Mouse (Mus musculus) neutrophil, adult 65 days (primary cell): ENCODE measurements around the gene Narfl. TPM values are rescaled to one million over a fixed set of nuclear protein-coding genes. Genes with fewer than 3 reads are reported as not detected.

Experiments used
- total RNA-seq: library from RNA; stranded (reverse); gene quantifications from 2 replicates; pipeline ENCODE4 v1.2.4, GENCODE M21; 2023

The Narfl gene
- 24.6 and 35.5 TPM in 2 replicates for total RNA-seq

DNA sequence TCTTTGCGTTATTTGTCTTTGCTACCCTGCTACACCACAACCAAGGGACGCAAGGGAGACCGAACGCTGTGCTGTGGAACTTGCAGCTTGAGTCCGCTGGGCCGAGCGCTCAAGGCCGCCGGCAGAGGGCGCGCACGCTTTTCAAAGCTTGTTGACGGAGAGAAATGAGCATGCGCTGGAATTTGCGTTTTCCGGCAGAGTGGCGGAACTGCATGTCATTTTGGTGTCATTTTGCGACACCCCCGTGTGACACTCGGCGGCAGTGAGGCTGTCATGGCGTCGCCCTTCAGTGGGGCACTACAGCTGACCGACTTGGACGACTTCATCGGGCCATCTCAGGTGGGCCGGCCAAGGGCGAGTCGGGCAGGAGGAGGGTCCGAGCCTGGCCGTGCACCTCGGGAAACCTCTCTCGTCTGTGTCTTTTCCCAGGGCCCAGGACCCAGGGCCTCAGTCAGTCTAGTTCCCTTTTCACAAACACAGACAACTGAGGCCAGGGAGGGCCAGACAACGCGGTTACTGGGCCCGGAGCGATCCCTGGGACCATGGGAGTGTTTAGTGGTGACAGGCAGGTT is at the start of gene Narfl:
Gene Narfl (plus strand): TSS at position 228 of the 572 bp plus-strand sequence.

GRCm38 (mm10) chr17:25727265-25728008 is 46.1 kb upstream of the Narfl start, which contains the start of the genes Chtf18 and Rpusd1:
Gene Chtf18, minus strand, starts transcription at chr17:25727419.
Gene Rpusd1, plus strand, starts transcription at chr17:25727670.

DNA sequence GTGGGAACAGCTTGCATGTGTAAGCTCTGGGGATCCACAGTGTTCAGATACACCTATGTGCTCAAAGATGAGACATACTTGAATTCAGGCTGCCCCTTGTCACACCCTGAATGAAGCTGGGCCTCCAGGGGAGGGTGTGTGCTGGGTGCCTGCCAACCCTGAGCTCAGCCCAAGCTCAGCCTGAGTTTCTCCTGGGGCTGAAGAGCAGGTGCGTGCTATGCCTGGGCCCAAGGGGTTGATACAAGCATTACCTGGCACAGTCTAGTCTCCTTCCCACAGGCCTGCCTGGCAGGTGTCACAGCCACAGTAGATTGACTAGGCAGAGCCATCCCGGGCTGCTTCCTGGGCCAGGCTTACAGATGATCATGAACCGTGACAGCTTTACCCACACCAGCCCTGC is 37.8 kb upstream of the Narfl start, which contains the start of gene Mslnl:
Gene Mslnl (plus strand): TSS at position 298 of the 400 bp plus-strand sequence.

DNA sequence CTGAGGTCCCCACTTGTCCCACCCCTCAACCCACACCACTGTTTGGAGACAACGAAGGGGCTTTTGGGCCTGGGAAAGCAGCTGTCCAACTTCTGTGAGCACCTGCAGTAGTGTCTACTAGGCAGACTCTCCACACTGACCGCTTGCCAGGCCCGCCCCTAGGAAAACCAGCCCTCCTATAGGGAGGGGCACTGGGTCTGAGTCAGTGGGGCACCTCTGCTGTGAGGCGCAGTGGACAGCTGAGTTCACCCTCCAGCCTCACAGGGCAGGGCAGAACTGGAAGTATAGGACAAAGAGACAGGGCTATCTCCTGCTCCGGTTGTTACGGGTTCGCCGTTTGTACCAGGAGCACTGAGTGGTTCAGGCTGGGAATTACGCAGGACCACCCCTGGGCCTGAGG is 19.3 kb upstream of the Narfl start, which contains the start of gene Msln:
Gene Msln (minus strand): TSS at position 138 of the 400 bp plus-strand sequence.

DNA sequence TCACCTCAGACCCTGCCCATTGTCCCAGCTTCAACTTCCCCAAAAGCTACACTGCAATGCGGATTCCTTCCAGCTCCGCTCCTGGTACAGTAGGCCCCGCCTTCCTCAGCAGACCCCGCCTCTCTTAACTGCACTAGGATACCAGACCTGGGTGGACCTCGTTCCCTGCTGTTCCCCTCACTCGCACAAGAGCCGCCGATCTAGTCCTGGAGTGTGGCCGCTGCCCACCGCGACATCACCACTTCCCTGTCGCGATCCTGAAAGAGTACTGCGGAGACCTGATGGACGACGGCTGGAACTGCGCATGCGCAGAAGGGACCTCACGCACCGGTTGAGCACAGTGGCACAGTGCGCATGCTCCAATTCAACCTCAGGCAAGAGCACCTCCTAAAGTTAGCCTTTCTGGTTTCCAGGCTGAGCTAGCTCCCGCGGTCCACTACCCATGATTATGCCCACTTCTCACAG is 11.7 kb downstream of the Narfl start, which contains the start of gene Haghl:
Gene Haghl (minus strand): TSS at position 393 of the 465 bp plus-strand sequence.

DNA sequence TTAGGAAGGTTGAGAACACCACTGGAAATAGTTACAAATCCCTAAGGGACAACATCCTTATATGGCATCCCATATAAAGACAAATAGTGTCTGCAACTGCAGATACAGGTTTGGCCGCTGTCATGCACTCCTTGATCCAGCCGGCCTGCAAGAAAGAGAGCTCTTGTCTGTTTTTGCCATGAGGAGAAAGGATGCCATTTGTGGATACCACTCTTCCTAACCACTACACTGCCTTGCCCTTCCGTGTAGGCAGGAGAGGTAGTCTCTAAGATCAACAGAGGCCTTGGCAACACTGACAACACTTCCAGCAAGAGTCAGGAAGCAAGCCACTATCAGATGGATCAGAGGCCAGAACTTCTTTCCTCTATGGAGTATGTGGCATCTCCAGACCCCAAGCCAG is 12.7 kb downstream of the Narfl start, which contains the start of gene Ccdc78:
Gene Ccdc78 (plus strand): TSS at position 301 of the 400 bp plus-strand sequence.

DNA sequence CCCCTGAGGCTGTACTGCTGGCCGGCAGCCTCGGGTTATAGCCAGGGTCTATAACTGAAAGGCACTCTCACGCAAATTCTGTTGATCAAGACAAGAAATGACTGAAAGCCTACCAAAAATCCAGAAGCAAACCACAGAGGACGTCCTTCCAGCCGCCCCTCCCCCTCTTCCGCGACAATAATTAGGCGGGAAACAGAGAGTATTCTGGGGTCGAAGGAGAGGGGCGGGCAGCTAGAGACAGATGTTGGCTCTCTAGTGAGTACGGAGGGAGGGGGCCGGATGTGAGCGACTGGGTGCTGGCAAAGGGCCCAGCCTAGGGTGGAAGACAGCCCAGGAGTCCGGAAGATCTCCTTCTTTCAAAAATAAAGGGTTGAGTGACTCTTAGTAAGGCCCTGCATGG is 19.0 kb downstream of the Narfl start, which contains the start of gene Fam173a:
Gene Fam173a (minus strand): TSS at position 287 of the 400 bp plus-strand sequence.

GRCm38 (mm10) chr17:25795609-25796092 is 22.1 kb downstream of the Narfl start, which contains the start of gene AC134908.4:
Gene AC134908.4, minus strand, starts transcription at chr17:25795659.

DNA sequence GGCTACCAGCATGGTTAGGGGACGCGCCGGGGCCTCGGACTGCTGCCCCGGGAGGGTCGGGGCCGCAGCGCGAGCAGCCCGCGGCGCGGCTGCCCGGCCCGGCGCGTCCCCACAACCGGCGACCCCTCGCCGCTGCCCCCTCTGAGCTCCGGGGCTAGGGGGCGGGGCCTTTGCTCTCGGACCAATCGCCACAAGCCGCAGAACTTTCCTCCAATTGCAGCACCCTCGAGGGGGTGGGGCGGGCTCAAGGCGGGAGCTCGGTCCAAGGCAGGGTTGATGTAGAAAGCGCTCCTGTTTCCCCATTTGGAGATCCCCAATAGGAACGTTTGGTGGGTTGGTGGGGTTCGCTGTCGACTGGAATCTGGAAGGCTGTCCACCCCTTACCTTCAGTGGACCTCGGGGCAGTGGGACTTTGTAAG is 23.4 kb downstream of the Narfl start, which contains the start of gene Metrn:
Gene Metrn (minus strand): TSS at position 186 of the 419 bp plus-strand sequence.

DNA sequence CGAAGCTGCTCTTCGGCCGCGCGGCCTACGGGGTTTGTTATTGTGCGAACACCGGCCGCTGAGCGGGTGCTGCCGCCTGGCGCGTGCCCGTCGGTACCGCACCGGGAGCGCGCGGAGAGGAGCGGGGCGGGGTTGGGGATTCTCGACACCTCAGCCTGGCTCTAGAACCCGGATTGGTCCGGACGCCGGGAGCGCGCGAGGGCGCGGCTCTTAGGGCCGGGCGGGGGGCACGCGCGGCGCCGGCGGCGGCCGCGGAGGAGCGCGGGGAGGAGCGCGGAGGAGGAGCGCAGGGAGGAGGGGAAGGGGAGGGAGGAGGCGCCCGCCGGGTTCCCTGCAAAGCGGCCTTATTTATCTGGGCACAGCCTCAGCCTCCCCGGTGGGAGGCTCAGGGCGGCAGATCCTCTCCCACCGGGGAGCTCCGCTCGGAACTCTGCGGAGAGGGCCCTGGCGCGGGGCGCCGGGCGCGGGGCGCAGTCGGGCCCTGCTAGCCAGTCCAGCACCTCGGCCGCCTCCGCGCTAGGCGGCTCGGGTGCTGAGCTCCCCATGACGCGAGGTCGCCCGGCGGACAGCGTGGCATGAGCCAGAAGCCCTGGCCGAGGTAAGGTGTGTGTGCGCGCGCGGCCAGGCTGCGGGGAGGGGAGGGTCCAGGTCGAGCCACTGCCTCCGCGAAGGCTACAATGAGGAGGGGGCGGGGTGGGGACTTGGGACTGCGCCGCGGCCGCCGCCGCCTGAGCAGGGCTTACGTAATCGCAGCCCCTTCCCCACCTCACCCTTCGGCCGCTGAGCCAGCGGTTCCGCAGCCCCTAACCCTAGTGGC is 35.4 kb downstream of the Narfl start, which contains the start of gene Fbxl16:
Gene Fbxl16 (plus strand): TSS at position 297 of the 817 bp plus-strand sequence.

GRCm38 (mm10) chr17:25823452-25823851 is 49.9 kb downstream of the Narfl start, which contains the start of gene Wdr24:
Gene Wdr24, plus strand, starts transcription at chr17:25823627.

GRCm38 (mm10) chr17:25828712-25829557 is 55.4 kb downstream of the Narfl start, which contains the start of gene Jmjd8:
Gene Jmjd8, plus strand, starts transcription at chr17:25828867.

Other genes with a start within 250 kb of the Narfl start
- gene Sox8, start 203.1 kb upstream of the Narfl start, total RNA-seq = not detected in 2 replicates
- gene Lmf1, start 194.7 kb upstream of the Narfl start, total RNA-seq = 8.7 and 10.5 TPM in 2 replicates
- gene Gng13, start 56.6 kb upstream of the Narfl start, total RNA-seq = not detected in 2 replicates
- 9.7 and 18.7 TPM in 2 replicates for gene Chtf18, start 46.4 kb upstream of the Narfl start, total RNA-seq
- gene Rpusd1, start 46.1 kb upstream of the Narfl start, total RNA-seq = 4.5 TPM in 2 replicates
- gene Mslnl, start 37.7 kb upstream of the Narfl start, total RNA-seq = not detected in 2 replicates
- gene Msln, start 19.4 kb upstream of the Narfl start, total RNA-seq = 0.88 TPM in 1 of 2 replicates, not detected in the other
- gene Haghl, start 11.9 kb downstream of the Narfl start, total RNA-seq = 10.2 and 14.6 TPM in 2 replicates
- 0.22 TPM in 1 of 2 replicates, not detected in the other for gene Ccdc78, start 12.8 kb downstream of the Narfl start, total RNA-seq
- 25.4 and 34.7 TPM in 2 replicates for gene Fam173a, start 19.1 kb downstream of the Narfl start, total RNA-seq
- not detected in 2 replicates for gene AC134908.4, start 21.9 kb downstream of the Narfl start, total RNA-seq
- 10.9 and 16.2 TPM in 2 replicates for gene Metrn, start 23.4 kb downstream of the Narfl start, total RNA-seq
- gene Fbxl16, start 35.3 kb downstream of the Narfl start, total RNA-seq = 0.11 TPM in 1 of 2 replicates, not detected in the other
- 13.3 and 17.6 TPM in 2 replicates for gene Wdr24, start 49.9 kb downstream of the Narfl start, total RNA-seq
- 7.7 and 8.2 TPM in 2 replicates for gene Jmjd8, start 55.1 kb downstream of the Narfl start, total RNA-seq
- gene Stub1, start 59.6 kb downstream of the Narfl start, total RNA-seq = 35.4 and 46.5 TPM in 2 replicates
- 0.64 and 1.3 TPM in 2 replicates for gene Rhbdl1, start 63.5 kb downstream of the Narfl start, total RNA-seq
- 1.7 and 2.8 TPM in 2 replicates for gene Gm20683, start 68.0 kb downstream of the Narfl start, total RNA-seq
- gene Rhot2, start 71.1 kb downstream of the Narfl start, total RNA-seq = 26.5 and 33.7 TPM in 2 replicates
- gene Wdr90, start 87.7 kb downstream of the Narfl start, total RNA-seq = 21.9 and 25.5 TPM in 2 replicates
- 1.4 and 3.2 TPM in 2 replicates for gene Mcrip2, start 95.0 kb downstream of the Narfl start, total RNA-seq
- 6.4 and 6.5 TPM in 2 replicates for gene Mettl26, start 101.3 kb downstream of the Narfl start, total RNA-seq
- gene Wfikkn1, start 107.1 kb downstream of the Narfl start, total RNA-seq = 2.1 and 4.1 TPM in 2 replicates
- gene Rab40c, start 146.0 kb downstream of the Narfl start, total RNA-seq = 13.0 and 17.4 TPM in 2 replicates
- gene Pigq, start 171.2 kb downstream of the Narfl start, total RNA-seq = 34.9 and 36.2 TPM in 2 replicates
- gene Nhlrc4, start 171.2 kb downstream of the Narfl start, total RNA-seq = not detected in 2 replicates
- not detected in 2 replicates for gene A930017K11Rik, start 178.8 kb downstream of the Narfl start, total RNA-seq
- 12.0 and 19.3 TPM in 2 replicates for gene Capn15, start 212.0 kb downstream of the Narfl start, total RNA-seq